Mouse (Mus musculus) kidney, adult 2 months (tissue): ENCODE results near the gene Irs2.

ENCODE experiments used
- CTCF ChIP-seq: fragments of 200-500 bp; conservative IDR thresholded peaks from 2 replicates; pipeline ENCODE4 v1.5.1; 2011; ENCODE audit warnings: low read depth, mild to moderate bottlenecking, control low read depth, low read length, moderate library complexity, mixed read lengths; ENCODE audit not compliant: insufficient read depth, insufficient read length
- POLR2A ChIP-seq: fragments of 200-500 bp; IDR thresholded peaks from one replicate; pipeline ENCODE4 v1.6.1; 2011; ENCODE audit warnings: low read depth, low read length, control low read depth

DNA sequence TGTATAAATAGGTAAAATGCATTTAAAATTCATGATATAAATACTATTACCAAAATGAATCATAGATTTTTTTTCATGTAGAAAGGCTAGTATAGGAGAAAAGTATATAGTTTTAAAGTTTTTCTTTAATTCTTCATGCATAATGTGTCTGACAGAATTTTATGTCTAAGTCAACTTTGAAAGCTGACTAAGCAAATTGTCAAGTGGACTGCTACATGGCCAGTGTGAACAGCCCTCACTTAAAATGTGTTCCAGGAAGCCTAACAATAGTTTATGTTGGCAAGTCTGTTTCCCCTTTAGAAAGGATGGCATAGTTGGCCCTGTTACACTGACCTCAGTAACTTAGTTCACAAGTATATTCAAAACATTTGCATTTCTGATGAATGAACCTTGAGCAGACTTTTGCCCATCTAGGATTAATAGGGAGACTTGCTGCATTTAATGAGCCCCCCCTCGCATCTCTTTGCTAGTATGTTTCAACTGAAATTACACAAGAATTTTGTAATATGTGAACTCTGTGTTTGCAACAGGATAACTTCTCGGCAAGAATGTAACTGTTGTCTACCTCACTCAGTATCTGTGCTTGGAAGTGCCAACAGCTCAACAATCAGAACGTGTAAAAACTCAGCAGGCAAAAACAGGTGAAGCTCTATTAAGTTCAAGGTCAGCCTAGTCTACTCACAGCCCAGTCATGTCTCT is 3.7 kb upstream of the Irs2 start:
- TF ChIP-seq POLR2A (no peak), CTCF (no peak)
